Mouse (Mus musculus) heart, embryonic 11.5 days (tissue): ENCODE measurements at regions not wholly inside any gene's neighbourhood (a gene's known extent, or its start where the extent isn't known, plus 50 kb on each side); places are given as distances from the start of the nearest gene placed in this dataset.

Experiments used
- ATAC-seq: fragments of 200-750 bp; cut with Nextera tagmentation; replicated peaks from 2 replicates; pipeline ENCODE4 v1.8.0; 2017; ENCODE audit warnings: moderate library complexity; ENCODE audit not compliant: insufficient number of reproducible peaks, low FRiP score, low TSS enrichment
- H3K27ac ChIP-seq: fragments of 300-500 bp; sonication (generic); 2 replicates; pipeline ENCODE4 v1.5.1; 2014; ENCODE audit warnings: mild to moderate bottlenecking, low read depth, low read length
- H3K27me3 ChIP-seq: fragments of 300-500 bp; sonication (generic); 2 replicates; pipeline ENCODE4 v1.6.1; 2014; ENCODE audit warnings: mild to moderate bottlenecking, low read length, mixed read lengths; ENCODE audit not compliant: control insufficient read depth, insufficient read depth
- H3K36me3 ChIP-seq: fragments of 300-500 bp; sonication (generic); 2 replicates; pipeline ENCODE4 v1.6.1; 2014; ENCODE audit warnings: mild to moderate bottlenecking, low read length, moderate library complexity, mixed read lengths; ENCODE audit not compliant: control insufficient read depth, insufficient read depth
- H3K4me1 ChIP-seq: fragments of 300-500 bp; sonication (generic); 2 replicates; pipeline ENCODE4 v1.6.1; 2014; ENCODE audit warnings: low read length; ENCODE audit not compliant: control insufficient read depth, insufficient read depth
- H3K4me2 ChIP-seq: fragments of 300-500 bp; sonication (generic); 2 replicates; pipeline ENCODE4 v1.6.1; 2014; ENCODE audit warnings: mild to moderate bottlenecking, moderate library complexity
- H3K4me3 ChIP-seq: fragments of 300-500 bp; sonication (generic); 2 replicates; pipeline ENCODE4 v1.5.1; 2014; ENCODE audit warnings: low read depth, low read length
- H3K9ac ChIP-seq: fragments of 300-500 bp; sonication (generic); 2 replicates; pipeline ENCODE4 v1.6.1; 2014; ENCODE audit warnings: mild to moderate bottlenecking, low read depth, low read length, moderate library complexity
- H3K9me3 ChIP-seq: fragments of 300-500 bp; sonication (generic); replicated peaks from 2 replicates; pipeline ENCODE4 v1.6.1; 2016; ENCODE audit warnings: low read length; ENCODE audit not compliant: control insufficient read depth
- WGBS: fragments of 180-500 bp; shearing (Covaris S2); extraction: QIAGEN DNeasy Blood & Tissue Kit; methylation state at CpG from one replicate; pipeline ENCODE4 v1.1.7; 2014; ENCODE audit not compliant: insufficient replicate concordance; 5-methylcytosine and 5-hydroxymethylcytosine counted together

DNA sequence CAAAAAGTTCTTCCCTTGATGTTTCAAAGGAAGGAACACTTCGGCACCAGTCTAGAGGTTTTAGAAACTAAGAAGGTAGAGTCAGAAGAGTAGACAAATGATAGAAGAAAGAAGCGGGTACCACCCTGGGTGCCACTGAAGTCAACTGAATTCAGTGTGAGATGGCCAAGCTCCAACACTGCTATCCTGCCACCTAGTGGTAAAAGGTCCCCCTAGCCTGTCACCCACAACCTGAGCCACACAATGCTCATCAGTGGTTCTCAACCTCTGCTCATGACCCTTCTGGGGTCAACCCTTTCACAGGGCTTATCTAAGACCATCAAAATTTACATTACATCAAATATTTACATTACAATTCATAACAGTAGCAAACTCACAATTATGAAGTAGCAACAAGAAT is 168.1 kb downstream of the Cox18 start:
- H3K9me3 ChIP-seq, result no peaks in the 10 kb centered on the region
- H3K4me1 ChIP-seq, result no peaks in the 10 kb centered on the region
- no peaks in the 10 kb centered on the region for H3K27me3 ChIP-seq
- H3K36me3 ChIP-seq, result no peaks in the 10 kb centered on the region
- no peak overlapping the region for H3K9ac ChIP-seq
- no peak overlapping the region for H3K4me2 ChIP-seq
- WGBS, result 69% methylated on average over 2 of the region's 2 CpGs
- ATAC-seq, result no peak
- H3K27ac ChIP-seq, result no peak overlapping the region
- H3K4me3 ChIP-seq, result no peak overlapping the region

DNA sequence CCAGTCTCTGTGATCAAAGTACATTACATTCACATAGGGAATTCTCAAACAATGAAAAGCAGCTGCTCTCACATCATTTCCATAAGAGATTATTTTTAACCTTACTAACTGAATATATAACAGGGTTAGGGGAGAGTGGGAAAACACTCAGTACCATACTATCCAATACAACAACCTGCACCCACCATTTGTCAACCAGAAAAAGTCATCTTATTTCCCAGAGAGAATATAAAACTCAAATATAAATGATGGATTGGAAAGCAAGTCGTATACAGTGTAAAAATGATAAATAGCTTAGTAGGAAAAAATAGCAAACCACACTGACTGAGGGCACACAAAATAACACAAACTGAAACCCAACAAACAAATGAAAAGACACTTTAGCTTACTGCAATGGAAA is 169.4 kb upstream of the Adamts3 start:
- Histone ChIP-seq H3K36me3 (no peaks in the 10 kb centered on the region), H3K9me3 (no peaks in the 10 kb centered on the region), H3K27me3 (no peaks in the 10 kb centered on the region), H3K4me1 (no peaks in the 10 kb centered on the region), H3K27ac (no peak overlapping the region), H3K4me3 (no peak overlapping the region), H3K9ac (no peak overlapping the region), H3K4me2 (no peak overlapping the region)
- 75% methylated on average over 1 of the region's 1 CpGs for WGBS
- ATAC-seq, result no peak

DNA sequence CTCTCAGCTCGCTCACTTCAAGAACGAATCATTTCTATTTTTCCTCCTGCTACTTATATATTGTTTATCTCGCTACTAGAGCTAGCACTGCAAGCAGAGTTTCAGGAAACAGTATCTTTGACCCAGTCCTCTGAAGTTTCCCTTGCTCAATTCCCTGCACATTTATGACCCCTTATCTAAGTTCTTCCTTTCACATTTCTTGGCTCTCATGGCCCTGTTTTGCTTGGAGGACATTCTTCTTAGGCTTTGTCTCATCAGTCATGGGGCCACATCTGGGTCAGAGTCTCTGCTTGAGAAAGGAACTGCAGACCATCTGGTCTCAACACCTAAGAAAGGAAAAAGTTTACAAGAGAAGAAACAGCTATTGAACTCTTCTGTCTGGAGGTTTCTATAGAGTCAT is 166.7 kb upstream of the Adamts3 start:
- H3K27me3 ChIP-seq, result no peaks in the 10 kb centered on the region
- H3K27ac ChIP-seq, result no peak overlapping the region
- no peak overlapping the region for H3K4me2 ChIP-seq
- H3K9ac ChIP-seq, result no peak overlapping the region
- H3K9me3 ChIP-seq, result no peaks in the 10 kb centered on the region
- ATAC-seq, result no peak
- H3K4me1 ChIP-seq, result no peaks in the 10 kb centered on the region
- H3K36me3 ChIP-seq, result no peaks in the 10 kb centered on the region
- H3K4me3 ChIP-seq, result no peak overlapping the region
- WGBS, result 63% methylated on average over 3 of the region's 3 CpGs

DNA sequence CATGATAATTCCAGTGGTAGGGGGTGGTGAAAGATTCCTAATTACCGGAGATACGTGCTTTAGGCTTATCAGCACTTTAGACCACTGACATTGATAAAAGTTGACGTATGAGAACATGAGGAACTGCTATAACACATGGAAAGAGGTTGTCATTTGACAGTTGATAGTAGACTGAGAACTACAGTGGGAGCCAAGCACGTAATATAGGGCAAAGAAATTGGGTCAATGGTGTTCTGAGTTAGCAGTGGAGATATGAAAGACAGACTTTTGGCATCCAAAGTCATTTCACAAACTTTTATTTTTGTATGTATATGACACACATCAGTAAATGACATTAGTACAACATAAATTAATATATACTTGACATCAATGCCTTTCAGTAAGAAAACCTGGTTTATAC is 159.6 kb upstream of the Adamts3 start:
- Histone ChIP-seq H3K9ac (no peak overlapping the region), H3K4me1 (no peaks in the 10 kb centered on the region), H3K27ac (no peak overlapping the region), H3K9me3 (no peaks in the 10 kb centered on the region), H3K4me3 (no peak overlapping the region), H3K27me3 (no peaks in the 10 kb centered on the region), H3K4me2 (no peak overlapping the region), H3K36me3 (no peaks in the 10 kb centered on the region)
- no peak for ATAC-seq
- 54% methylated on average over 4 of the region's 4 CpGs for WGBS

DNA sequence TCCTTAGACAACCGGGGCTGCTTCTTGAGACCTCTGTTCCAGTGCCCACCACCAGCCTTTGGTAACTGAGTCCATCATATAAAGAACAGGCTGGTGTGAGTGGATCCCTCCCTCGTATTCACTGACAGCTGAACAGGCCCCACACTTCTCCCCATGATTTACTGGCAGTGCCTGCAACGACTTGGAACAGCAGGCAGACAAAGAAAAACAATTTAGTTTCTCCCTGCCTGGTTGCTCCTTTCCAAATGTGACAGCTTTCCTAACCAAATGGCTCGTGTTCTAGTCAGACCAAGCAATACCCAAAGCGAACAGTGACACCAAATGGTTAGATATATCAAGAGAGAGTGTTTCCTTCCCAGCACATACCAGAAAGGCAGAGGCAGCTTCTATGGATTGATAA is 150.0 kb upstream of the Adamts3 start:
- ATAC-seq, result no peak
- no peaks in the 10 kb centered on the region for H3K27me3 ChIP-seq
- no peaks in the 10 kb centered on the region for H3K9me3 ChIP-seq
- no peak overlapping the region for H3K4me3 ChIP-seq
- H3K27ac ChIP-seq, result no peak overlapping the region
- H3K4me2 ChIP-seq, result no peak overlapping the region
- WGBS, result 37% methylated on average over 5 of the region's 5 CpGs
- no peak overlapping the region for H3K9ac ChIP-seq
- H3K36me3 ChIP-seq, result no peaks in the 10 kb centered on the region
- no peaks in the 10 kb centered on the region for H3K4me1 ChIP-seq

DNA sequence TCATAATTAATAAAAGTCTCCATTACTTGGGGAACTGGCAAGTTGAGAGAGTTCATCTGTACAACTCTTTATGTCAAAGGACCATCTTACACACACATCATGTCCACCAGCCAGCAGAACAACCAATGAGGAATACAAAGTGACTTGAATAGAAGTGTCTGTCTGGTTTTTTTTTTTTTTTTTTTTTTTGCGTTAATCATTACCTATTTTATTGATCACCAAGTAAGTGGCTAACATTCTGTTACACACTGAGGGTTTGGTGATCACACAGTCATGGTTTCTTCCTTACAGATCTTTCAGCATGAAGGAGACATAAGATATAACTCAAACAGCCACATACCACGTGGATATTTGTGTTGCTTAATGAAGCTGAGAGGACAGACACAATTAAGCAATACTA is 147.6 kb upstream of the Adamts3 start:
- H3K27ac ChIP-seq, result no peak overlapping the region

DNA sequence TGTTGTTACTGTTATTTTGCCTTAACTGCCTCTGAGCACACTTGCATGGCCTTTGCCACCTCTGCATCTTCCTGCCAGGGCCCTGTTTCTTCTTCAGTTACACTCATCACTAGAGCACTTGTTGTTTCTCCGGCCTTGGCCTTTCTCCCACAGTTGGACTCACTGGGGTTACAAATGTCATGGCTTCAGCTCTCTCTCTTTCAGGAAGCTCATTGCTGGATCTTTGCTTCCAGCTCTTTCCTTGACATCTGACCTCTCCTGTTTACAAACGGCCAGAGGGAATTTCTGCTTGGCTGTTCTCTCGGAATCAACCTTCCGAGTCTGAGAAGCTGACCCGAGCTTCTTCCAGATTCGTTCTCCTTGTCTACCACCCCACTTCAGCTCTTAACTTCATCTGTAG is 146.6 kb upstream of the Adamts3 start:
- Histone ChIP-seq H3K9ac (no peak overlapping the region), H3K4me3 (no peak overlapping the region), H3K9me3 (no peaks in the 10 kb centered on the region), H3K27ac (no peak overlapping the region), H3K27me3 (no peaks in the 10 kb centered on the region), H3K36me3 (no peaks in the 10 kb centered on the region), H3K4me2 (no peak overlapping the region), H3K4me1 (no peaks in the 10 kb centered on the region)
- ATAC-seq, result no peak
- 56% methylated on average over 6 of the region's 6 CpGs for WGBS

More for the DNA sequence above, 147.6 kb upstream of the Adamts3 start:
- Histone ChIP-seq H3K36me3 (no peaks in the 10 kb centered on the region), H3K4me3 (no peak overlapping the region), H3K9ac (no peak overlapping the region), H3K27me3 (no peaks in the 10 kb centered on the region), H3K4me1 (no peaks in the 10 kb centered on the region), H3K4me2 (no peak overlapping the region), H3K9me3 (no peaks in the 10 kb centered on the region)
- 75% methylated on average over 2 of the region's 2 CpGs for WGBS
- no peak for ATAC-seq

DNA sequence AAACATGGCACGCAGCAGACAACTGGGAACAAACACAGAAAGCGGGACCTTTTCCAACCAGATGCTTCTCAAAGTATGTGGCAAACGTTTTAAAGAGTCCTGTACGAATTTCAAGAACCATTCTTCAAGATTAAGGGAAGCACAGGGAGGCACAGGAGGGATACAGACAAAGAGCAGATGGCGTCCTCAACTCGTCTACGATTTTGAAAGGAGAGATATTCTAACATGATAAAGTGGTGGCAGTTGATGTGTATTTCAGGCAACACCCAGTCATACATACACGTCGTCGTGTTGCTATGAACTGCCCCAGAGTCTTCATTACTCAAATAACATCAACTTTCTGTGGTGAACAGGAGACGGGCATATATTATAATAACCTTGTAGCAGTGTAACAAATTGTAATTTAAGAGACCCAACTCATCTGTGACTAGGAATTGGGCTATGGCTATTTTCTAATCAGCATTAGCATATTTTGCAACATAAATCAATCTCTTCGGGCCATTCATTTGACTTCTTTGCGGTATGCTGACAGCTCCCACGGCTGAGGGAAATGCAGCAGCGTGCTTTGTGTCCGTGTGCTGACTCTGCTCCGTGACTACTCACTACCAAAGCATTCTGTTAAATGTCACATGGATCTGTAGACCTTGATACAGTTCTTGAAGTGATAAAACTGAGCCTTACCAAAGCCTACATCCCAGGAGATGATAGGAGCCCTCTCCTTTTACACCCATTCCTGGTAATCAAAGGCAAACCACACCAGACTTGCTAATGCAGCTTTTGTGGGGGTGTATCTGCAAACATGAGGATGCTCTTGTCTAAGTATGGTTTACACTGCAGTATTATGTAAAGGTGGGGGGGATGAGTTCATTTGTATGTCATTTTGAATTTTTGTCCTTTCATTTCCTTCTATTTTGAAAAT is 144.0 kb upstream of the Adamts3 start:
- no peaks in the 10 kb centered on the region for H3K9me3 ChIP-seq
- H3K27ac ChIP-seq, result no peak overlapping the region
- no peak for ATAC-seq
- no peak overlapping the region for H3K4me3 ChIP-seq
- no peak overlapping the region for H3K4me2 ChIP-seq
- no peaks in the 10 kb centered on the region for H3K36me3 ChIP-seq
- no peaks in the 10 kb centered on the region for H3K4me1 ChIP-seq
- WGBS, result 59% methylated on average over 17 of the region's 17 CpGs
- H3K27me3 ChIP-seq, result no peaks in the 10 kb centered on the region
- H3K9ac ChIP-seq, result no peak overlapping the region

DNA sequence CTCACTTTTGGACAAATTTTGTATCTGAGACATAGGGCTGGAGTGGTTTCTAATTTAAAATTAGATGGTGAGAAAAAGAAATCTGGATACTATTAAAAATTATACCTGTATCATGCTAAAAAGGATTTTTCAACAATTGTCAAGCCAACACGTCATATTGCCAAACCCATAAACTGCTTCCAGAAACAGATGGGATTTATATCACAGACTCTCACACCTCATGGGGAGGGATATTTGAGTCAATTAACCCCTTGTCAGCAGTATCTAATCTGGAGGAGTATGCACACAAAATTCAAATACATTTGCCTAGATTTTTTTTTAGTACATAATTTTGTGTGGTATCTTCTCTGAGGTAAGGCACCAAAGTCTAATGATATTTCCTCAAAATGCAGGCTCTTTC is 138.3 kb upstream of the Adamts3 start:
- 85% methylated on average over 1 of the region's 1 CpGs for WGBS
- Histone ChIP-seq H3K4me3 (no peak overlapping the region), H3K4me2 (no peak overlapping the region), H3K9ac (no peak overlapping the region), H3K4me1 (no peaks in the 10 kb centered on the region), H3K36me3 (no peaks in the 10 kb centered on the region), H3K27ac (no peak overlapping the region), H3K9me3 (no peaks in the 10 kb centered on the region), H3K27me3 (no peaks in the 10 kb centered on the region)
- ATAC-seq, result no peak
